Mouse (Mus musculus): ENCODE data around the gene Gm8247. TPM values are rescaled to one million over a fixed set of nuclear protein-coding genes. Genes with fewer than 3 reads are reported as not detected.

The Gm8247 gene
- polyA plus RNA-seq (2015; fragmentation: Illumina TruSeq; extraction: RNeasy Lipid Tissue Mini Kit (QIAGEN cat#74804); ENCODE audit: low read depth, low replicate concordance): not detected

GRCm38 (mm10) chr14:44582853-44583252 is at the start of gene Gm8247:
Gene Gm8247 (plus strand): TSS chr14:44583153.

GRCm38 (mm10) chr14:44627737-44628136 is 44.8 kb downstream of the Gm8247 start, which contains the start of gene Gm5624:
Gene Gm5624 (minus strand): TSS chr14:44627938.

Other genes starting within 250 kb of the Gm8247 start
- gene Gm5930, start 244.6 kb upstream of the Gm8247 start, polyA plus RNA-seq (2015; fragmentation: Illumina TruSeq; extraction: RNeasy Lipid Tissue Mini Kit (QIAGEN cat#74804); ENCODE audit: low read depth, low replicate concordance): not detected
- not detected for gene Gm8229, start 217.8 kb upstream of the Gm8247 start, polyA plus RNA-seq (2015; fragmentation: Illumina TruSeq; extraction: RNeasy Lipid Tissue Mini Kit (QIAGEN cat#74804); ENCODE audit: low read depth, low replicate concordance)
- gene Gm3371, start 172.5 kb upstream of the Gm8247 start, polyA plus RNA-seq (2015; fragmentation: Illumina TruSeq; extraction: RNeasy Lipid Tissue Mini Kit (QIAGEN cat#74804); ENCODE audit: low read depth, low replicate concordance): not detected
- not detected for gene Gm8232, start 149.5 kb upstream of the Gm8247 start, polyA plus RNA-seq (2015; fragmentation: Illumina TruSeq; extraction: RNeasy Lipid Tissue Mini Kit (QIAGEN cat#74804); ENCODE audit: low read depth, low replicate concordance)
- gene BC061237, start 90.7 kb upstream of the Gm8247 start, polyA plus RNA-seq (2015; fragmentation: Illumina TruSeq; extraction: RNeasy Lipid Tissue Mini Kit (QIAGEN cat#74804); ENCODE audit: low read depth, low replicate concordance): not detected
- not detected for gene Gm17093, start 64.9 kb upstream of the Gm8247 start, polyA plus RNA-seq (2015; fragmentation: Illumina TruSeq; extraction: RNeasy Lipid Tissue Mini Kit (QIAGEN cat#74804); ENCODE audit: low read depth, low replicate concordance)
- not detected for gene Gm5624, start 44.8 kb downstream of the Gm8247 start, polyA plus RNA-seq (2015; fragmentation: Illumina TruSeq; extraction: RNeasy Lipid Tissue Mini Kit (QIAGEN cat#74804); ENCODE audit: low read depth, low replicate concordance)
- gene Gm8257, start 123.3 kb downstream of the Gm8247 start, polyA plus RNA-seq (2015; fragmentation: Illumina TruSeq; extraction: RNeasy Lipid Tissue Mini Kit (QIAGEN cat#74804); ENCODE audit: low read depth, low replicate concordance): not detected
- gene Gm8267, start 167.2 kb downstream of the Gm8247 start, polyA plus RNA-seq (2015; fragmentation: Illumina TruSeq; extraction: RNeasy Lipid Tissue Mini Kit (QIAGEN cat#74804); ENCODE audit: low read depth, low replicate concordance): not detected